Mouse (Mus musculus): ENCODE results near the gene Nup85.

Gene Nup85

DNA sequence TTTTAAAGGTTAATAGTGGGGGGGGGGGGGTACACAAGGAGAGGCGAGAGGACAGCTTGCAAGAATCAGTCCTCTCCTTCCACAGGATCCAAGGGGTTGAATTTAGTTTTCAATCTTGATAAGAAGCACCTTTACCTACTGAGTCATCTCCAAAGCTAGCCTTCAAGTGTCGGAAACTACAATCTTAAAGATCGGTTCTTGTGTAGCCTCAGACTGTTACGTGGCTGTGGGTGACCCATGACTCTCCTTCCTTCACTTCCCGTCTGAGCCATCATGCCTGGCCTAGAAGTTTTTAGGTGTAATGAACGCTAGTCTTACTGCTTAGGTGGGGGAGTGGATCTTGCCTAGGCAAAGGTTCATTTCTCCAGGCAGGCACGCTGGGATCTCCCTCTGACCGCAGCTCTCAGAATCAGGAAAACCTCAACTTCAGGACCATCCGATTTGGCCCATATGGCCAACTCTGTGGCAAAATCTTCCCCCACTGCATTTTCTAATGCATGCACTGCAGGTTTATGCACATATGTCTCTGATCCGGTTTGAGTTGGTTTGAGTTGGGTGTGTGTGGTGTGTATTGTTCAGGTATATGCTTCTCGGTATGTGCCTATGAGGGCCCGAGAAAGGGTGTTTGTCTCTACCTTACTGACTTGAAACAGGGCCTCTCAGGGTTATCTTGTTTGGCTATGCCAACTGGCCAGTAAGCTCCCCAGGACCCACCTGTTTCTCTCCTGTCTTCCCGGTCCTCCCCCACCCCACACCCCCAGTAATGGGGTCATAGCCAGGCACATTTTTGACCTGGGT lies 65.7 kb downstream of the Nup85 start:
- POLR2A ChIA-PET, result interaction anchor here (0.6 to 14.9 kb wide), 18 partner anchors 9 to 395 kb away, joined by 3 to 307 read pairs (median 4); partner anchors contain the start of gene Mif4gd (in 3 of the 4)
- CTCF ChIA-PET, result interaction anchor here in 3 of 4 experiments (0.5 to 8.7 kb wide), 13 partner anchors 10 to 513 kb away, joined by 3 to 93 read pairs (median 6); partner anchors contain the start of genes Grb2 (in 1 of the 3) and Mif4gd (in 1 of the 3)

DNA sequence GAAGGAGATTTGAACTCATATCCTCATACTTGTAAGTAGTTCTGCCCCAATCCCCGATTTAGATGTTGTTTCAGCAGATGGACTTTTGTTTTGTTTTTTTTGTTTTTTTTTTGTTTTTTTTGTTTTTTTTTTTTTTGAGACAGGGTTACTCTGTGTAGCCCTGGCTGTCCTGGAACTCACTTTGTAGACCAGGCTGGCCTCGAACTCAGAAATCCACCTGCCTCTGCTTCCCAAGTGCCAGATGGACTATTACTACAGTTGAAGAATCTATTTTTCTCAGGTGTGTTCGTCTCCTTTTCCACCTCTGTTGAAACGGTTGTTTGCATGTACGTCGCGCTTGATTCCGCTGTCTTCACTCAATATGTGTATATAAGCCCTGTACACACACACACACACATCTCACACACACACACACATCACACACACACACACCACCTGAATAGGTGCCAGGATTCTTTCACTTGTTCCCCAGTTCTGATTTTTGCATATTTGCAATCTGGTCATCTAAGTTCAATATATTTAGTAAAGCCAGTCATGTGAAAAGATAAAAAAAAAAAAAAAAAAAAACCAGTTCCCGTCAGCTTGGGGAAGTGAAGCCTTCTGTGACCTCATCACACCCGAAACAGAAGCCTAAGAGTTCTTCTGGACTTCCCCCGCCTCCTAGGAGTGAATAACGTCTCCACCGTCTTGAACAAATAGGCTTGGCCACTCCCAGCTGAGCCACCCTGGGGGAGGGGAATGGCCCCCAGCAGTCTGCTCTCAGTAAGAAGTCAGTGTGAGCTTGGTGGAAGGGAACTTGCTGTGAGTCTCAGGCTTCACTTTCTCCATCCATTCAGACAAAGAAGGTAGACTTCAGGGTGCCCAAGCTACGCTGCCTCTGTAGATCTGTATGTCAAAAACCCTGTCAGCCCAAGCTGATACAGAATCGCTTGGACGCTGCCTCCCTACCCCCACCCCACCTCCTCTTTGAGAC lies 66.6 kb downstream of the Nup85 start:
- POLR2A ChIA-PET, result interaction anchor here (0.6 to 14.9 kb wide), 65 partner anchors 8 to 1093 kb away, joined by 3 to 307 read pairs (median 5); partner anchors contain the start of genes Grb2 (in 3 of the 4), Mif4gd (in 3 of the 4), Jpt1 (in 2 of the 4) and Caskin2 (in 1 of the 4)
- CTCF ChIA-PET, result interaction anchor here (0.5 to 8.7 kb wide), 85 partner anchors 8 to 1420 kb away, joined by 3 to 93 read pairs (median 5); partner anchors contain the start of genes Caskin2 (in 3 of the 4), Grb2 (in 3 of the 4), Mif4gd (in 3 of the 4) and Tsen54 (in 2 of the 4)

DNA sequence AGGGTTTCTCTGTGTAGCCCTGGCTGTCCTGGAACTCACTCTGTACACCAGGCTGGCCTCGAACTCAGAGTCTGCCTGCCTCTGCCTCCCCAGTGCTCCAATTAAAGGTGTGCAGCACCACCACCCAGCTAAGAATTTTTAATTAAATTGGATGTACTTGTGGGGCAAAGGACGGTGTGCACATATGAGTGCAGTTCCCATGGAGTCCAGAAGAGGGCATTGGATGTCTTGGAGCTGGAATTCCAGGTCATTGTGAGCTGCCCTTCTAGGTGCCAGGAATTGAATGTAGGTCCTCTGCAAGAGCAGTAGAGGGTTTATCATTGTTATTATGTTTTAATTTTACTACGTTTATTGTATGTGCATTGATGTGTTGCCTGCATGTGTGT lies 67.3 kb downstream of the Nup85 start:
- CTCF ChIA-PET, result interaction anchor here (0.6 to 8.7 kb wide), 90 partner anchors 8 to 1419 kb away, joined by 3 to 93 read pairs (median 5); partner anchors contain the start of genes Caskin2 (in 3 of the 4), Grb2 (in 3 of the 4), Mif4gd (in 3 of the 4) and Tsen54 (in 2 of the 4)

DNA sequence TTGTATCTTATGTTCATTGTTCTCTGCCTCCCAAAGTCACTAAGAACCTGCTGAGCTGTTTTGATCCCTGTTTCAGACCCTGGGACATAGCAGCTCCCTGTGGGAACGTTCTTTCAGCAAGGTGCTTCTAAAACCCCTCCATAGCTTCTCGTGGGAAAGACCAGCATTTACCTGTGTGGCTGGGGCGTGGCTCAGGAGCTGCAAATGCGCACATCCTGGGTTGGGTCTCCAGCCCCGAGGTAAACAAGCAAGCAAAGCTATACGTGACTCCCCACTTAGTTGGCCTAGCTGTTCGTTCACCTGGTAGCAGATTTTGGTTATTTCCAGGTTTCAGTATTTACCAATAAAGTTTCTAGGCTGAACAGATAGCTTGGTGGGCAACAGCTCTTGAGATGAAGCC lies 68.0 kb downstream of the Nup85 start:
- ChIA-PET POLR2A (interaction anchor here (0.5 to 14.9 kb wide), 53 partner anchors 9 to 1688 kb away, joined by 3 to 307 read pairs (median 5); partner anchors contain the start of genes Grb2 (in 4 of the 4), Mif4gd (in 3 of the 4), Jpt1 (in 2 of the 4) and Caskin2 (in 1 of the 4)), CTCF (interaction anchor here (0.6 to 8.7 kb wide), 64 partner anchors 9 to 1697 kb away, joined by 3 to 93 read pairs (median 6); partner anchors contain the start of genes Caskin2 (in 3 of the 4), Grb2 (in 3 of the 4), Mif4gd (in 3 of the 4) and Tsen54 (in 2 of the 4))

More for the DNA sequence above, 67.3 kb downstream of the Nup85 start:
- POLR2A ChIA-PET, result interaction anchor here (0.5 to 14.9 kb wide), 68 partner anchors 10 to 1093 kb away, joined by 3 to 307 read pairs (median 4); partner anchors contain the start of genes Grb2 (in 3 of the 4), Mif4gd (in 3 of the 4), Jpt1 (in 2 of the 4) and Caskin2 (in 1 of the 4)

DNA sequence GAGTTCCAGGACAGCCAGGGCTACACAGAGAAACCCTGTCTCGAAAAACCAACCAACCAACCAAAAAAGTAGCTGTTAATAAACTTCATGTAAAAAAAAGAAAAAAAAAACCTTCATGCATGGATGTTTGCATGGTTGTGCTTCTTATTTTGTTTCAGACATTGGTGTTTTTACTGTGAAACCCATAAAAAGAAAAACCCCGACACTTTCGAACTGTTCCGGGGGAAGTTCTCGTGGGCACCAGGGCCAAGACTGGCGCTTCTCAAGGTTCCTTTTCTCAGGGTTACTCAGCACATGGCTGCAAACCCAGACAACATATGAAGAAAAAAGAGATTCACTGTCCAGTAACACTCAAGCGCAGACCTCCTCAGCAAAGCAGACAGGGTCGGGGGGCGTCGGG lies 68.6 kb downstream of the Nup85 start:
- POLR2A ChIA-PET, result interaction anchor here (0.6 to 14.9 kb wide), 21 partner anchors 9 to 470 kb away, joined by 3 to 307 read pairs (median 12); partner anchors contain the start of genes Grb2 (in 2 of the 4), Mif4gd (in 2 of the 4), Jpt1 (in 1 of the 4) and Slc9a3r1 (in 1 of the 4)
- CTCF ChIA-PET, result interaction anchor here (0.6 to 8.7 kb wide), 18 partner anchors 10 to 1696 kb away, joined by 3 to 93 read pairs (median 15); partner anchors contain the start of genes Mif4gd (in 2 of the 4), Caskin2 (in 1 of the 4), Grb2 (in 1 of the 4) and Tsen54 (in 1 of the 4)

Data from embryonic stem cell, embryonic (primary cell).